Mouse (Mus musculus) lung, embryonic 14.5 days (tissue): ENCODE data around the gene Prr36. TPM values are rescaled to one million over a fixed set of nuclear protein-coding genes. Genes with fewer than 3 reads are reported as not detected.
A peak's percentile ranks its signal among the peaks of the same experiment; 100 is the strongest.

Experiments
- ATAC-seq: fragments of 200-750 bp; cut with Nextera tagmentation; 2 replicates; pipeline ENCODE4 v1.8.0; 2017; ENCODE audit warnings: mild to moderate bottlenecking, moderate TSS enrichment, moderate library complexity; ENCODE audit not compliant: insufficient read depth
- DNase-seq: peaks from one replicate; pipeline ENCODE4 v3.0.0-alpha.2; 2015
- H3K27ac ChIP-seq: fragments of 300-500 bp; sonication (generic); 2 replicates; pipeline ENCODE4 v1.5.1; 2014; ENCODE audit warnings: low read depth, mild to moderate bottlenecking, moderate library complexity
- H3K27me3 ChIP-seq: fragments of 300-500 bp; sonication (generic); 2 replicates; pipeline ENCODE4 v1.6.1; 2014; ENCODE audit warnings: low read length, control low read depth; ENCODE audit not compliant: insufficient read depth
- H3K36me3 ChIP-seq: fragments of 300-500 bp; sonication (generic); 2 replicates; pipeline ENCODE4 v1.6.1; 2014; ENCODE audit warnings: control low read depth; ENCODE audit not compliant: insufficient read depth
- H3K4me1 ChIP-seq: fragments of 300-500 bp; sonication (generic); 2 replicates; pipeline ENCODE4 v1.6.1; 2014; ENCODE audit warnings: antibody characterized with exemption, control low read depth; ENCODE audit not compliant: insufficient read depth
- H3K4me2 ChIP-seq: fragments of 300-500 bp; sonication (generic); 2 replicates; pipeline ENCODE4 v1.6.1; 2014; ENCODE audit warnings: mild to moderate bottlenecking
- H3K4me3 ChIP-seq: fragments of 300-500 bp; sonication (generic); 2 replicates; pipeline ENCODE4 v1.5.1; 2014; ENCODE audit warnings: low read depth, low read length
- H3K9ac ChIP-seq: fragments of 300-500 bp; sonication (generic); 2 replicates; pipeline ENCODE4 v1.6.1; 2014
- H3K9me3 ChIP-seq: fragments of 300-500 bp; sonication (generic); 2 replicates; pipeline ENCODE4 v1.6.1; 2016; ENCODE audit warnings: low read depth, low read length, control low read depth
- CTCF ChIP-seq: IDR thresholded peaks from 2 replicates; pipeline ENCODE4 v1.5.1; 2016; ENCODE audit warnings: antibody characterized with exemption, low read depth
- WGBS: fragments of 180-500 bp; shearing (Covaris S2); extraction: QIAGEN DNeasy Blood & Tissue Kit; methylation state at CpG from one replicate; pipeline ENCODE4 v1.1.7; 2014; 5-methylcytosine and 5-hydroxymethylcytosine counted together
- polyA plus RNA-seq: library from polyadenylated mRNA; unstranded; fragments of >200 nt; fragmentation: Nextera tagmentation; extraction: Ambion mirVana; gene quantifications from 2 replicates; pipeline ENCODE4 v1.2.1, GENCODE M21; 2014

The Prr36 gene
- polyA plus RNA-seq, 1 experiment from 2014 or later, result 9.7 TPM

GRCm38 (mm10) chr8:4213210-4214005 is 3.9 kb downstream of the Prr36 start:
- Histone ChIP-seq H3K27me3 (peaks cover 37% of the 10 kb centered on the region), H3K27ac (peak overlapping the region; percentile 60)
- TF ChIP-seq CTCF, result no peak

GRCm38 (mm10) chr8:4212809-4213209 is 4.5 kb downstream of the Prr36 start:
- WGBS, result 2% methylated on average over 25 of the region's 25 CpGs
- no peak overlapping the region for H3K27ac ChIP-seq

More at GRCm38 (mm10) chr8:4213210-4214005, 3.9 kb downstream of the Prr36 start:
- H3K4me1 ChIP-seq, result 0 out of 2 replicates have a peak, but pooled peaks cover 9% of the 10 kb centered on the region
- no peaks in the 10 kb centered on the region for H3K9me3 ChIP-seq
- WGBS, result 2% methylated on average over 17 of the region's 18 CpGs
- H3K36me3 ChIP-seq, result peaks cover 8% of the 10 kb centered on the region; the same call in 1 of the 2 replicates
- H3K4me3 ChIP-seq, result peak overlapping the region; percentile 42
- ATAC-seq (peak; percentile 68), DNase-seq (peak; percentile 73)
- H3K4me2 ChIP-seq, result peak overlapping the region; percentile 92
- peak overlapping the region; percentile 54 for H3K9ac ChIP-seq

GRCm38 (mm10) chr8:4211097-4211496 is 6.2 kb downstream of the Prr36 start:
- Histone ChIP-seq H3K27ac (no peak overlapping the region), H3K9me3 (no peaks in the 10 kb centered on the region), H3K36me3 (peaks cover 11% of the 10 kb centered on the region; the same call in 1 of the 2 replicates), H3K4me2 (no peak overlapping the region), H3K4me1 (0 out of 2 replicates have a peak, but pooled peaks cover 9% of the 10 kb centered on the region), H3K4me3 (no peak overlapping the region), H3K9ac (no peak overlapping the region), H3K27me3 (peaks cover 18% of the 10 kb centered on the region)
- ATAC-seq (no peak), DNase-seq (peak; percentile 25)
- TF ChIP-seq CTCF, result 0 out of 2 replicates have a peak, but pooled peaks have one; percentile 7
- WGBS, result 72% methylated on average over 6 of the region's 6 CpGs

More at GRCm38 (mm10) chr8:4212809-4213209, 4.5 kb downstream of the Prr36 start:
- H3K9me3 ChIP-seq, result no peaks in the 10 kb centered on the region
- H3K4me3 ChIP-seq, result peak overlapping the region; percentile 42
- H3K4me1 ChIP-seq, result 0 out of 2 replicates have a peak, but pooled peaks cover 9% of the 10 kb centered on the region
- H3K4me2 ChIP-seq, result peak overlapping the region; percentile 92
- H3K27me3 ChIP-seq, result peaks cover 33% of the 10 kb centered on the region
- TF ChIP-seq CTCF, result no peak
- H3K9ac ChIP-seq, result peak overlapping the region; percentile 54
- DNase-seq (peak; percentile 50), ATAC-seq (peak; percentile 14)
- peaks cover 11% of the 10 kb centered on the region; the same call in 1 of the 2 replicates for H3K36me3 ChIP-seq

- H3K9me3 ChIP-seq, result no peaks in the 10 kb centered on the region
- DNase-seq (no peak), ATAC-seq (no peak)
- H3K36me3 ChIP-seq, result peaks cover 27% of the 10 kb centered on the region; the same call in 1 of the 2 replicates
- 63% methylated on average over 2 of the region's 2 CpGs for WGBS
- no peak for TF ChIP-seq CTCF
- no peak overlapping the region for H3K9ac ChIP-seq
- H3K4me3 ChIP-seq, result no peak overlapping the region
- no peaks in the 10 kb centered on the region for H3K4me1 ChIP-seq
- peaks cover 9% of the 10 kb centered on the region for H3K27me3 ChIP-seq
- H3K4me2 ChIP-seq, result no peak overlapping the region
- no peak overlapping the region for H3K27ac ChIP-seq
Observed at GRCm38 (mm10) chr8:4207016-4207350, 10.3 kb downstream of the Prr36 start.

- WGBS, result 18% methylated on average over 44 of the region's 44 CpGs
- TF ChIP-seq CTCF, result no peak
- DNase-seq, result peak; percentile 23
Observed at GRCm38 (mm10) chr8:4206182-4207015, 10.9 kb downstream of the Prr36 start.

GRCm38 (mm10) chr8:4205246-4206123 is 11.8 kb downstream of the Prr36 start:
- DNase-seq (peak; percentile 29), ATAC-seq (peak; percentile 15; the same call in 1 of the 2 replicates)
- Histone ChIP-seq H3K4me1 (no peaks in the 10 kb centered on the region), H3K9ac (no peak overlapping the region; the same call in 1 of the 2 replicates), H3K36me3 (peaks cover 27% of the 10 kb centered on the region; the same call in 1 of the 2 replicates), H3K27ac (no peak overlapping the region), H3K4me3 (no peak overlapping the region), H3K27me3 (peaks cover 9% of the 10 kb centered on the region), H3K9me3 (no peaks in the 10 kb centered on the region), H3K4me2 (peak overlapping the region; percentile 38)
- TF ChIP-seq CTCF, result peak; percentile 25; the same call in 1 of the 2 replicates
- 22% methylated on average over 38 of the region's 38 CpGs for WGBS

More at GRCm38 (mm10) chr8:4206182-4207015, 10.9 kb downstream of the Prr36 start:
- Histone ChIP-seq H3K27me3 (peaks cover 9% of the 10 kb centered on the region), H3K9me3 (no peaks in the 10 kb centered on the region), H3K4me2 (peak overlapping the region; percentile 38), H3K4me1 (no peaks in the 10 kb centered on the region), H3K4me3 (no peak overlapping the region), H3K36me3 (peaks cover 27% of the 10 kb centered on the region; the same call in 1 of the 2 replicates), H3K9ac (peak overlapping the region; percentile 13), H3K27ac (no peak overlapping the region)
- peak; percentile 44 for ATAC-seq
